Mouse (Mus musculus) left cerebral cortex, adult 11 months (tissue): Measurements from ENCODE around the gene Pex13.
"Not testable (repeated sequence)": the region's sequence is repeated elsewhere in the genome, so short reads cannot be mapped to it uniquely, and the experiment has no call there.

ENCODE experiments used
- DNase-seq: peaks from one replicate; pipeline ENCODE4 v3.0.0; 2022; ENCODE audit warnings: low spot score

Gene Pex13

GRCm38 (mm10) chr11:23647431-23647830, 18.3 kb downstream of the Pex13 start:
- DNase-seq, result no peak

- no peak for DNase-seq
These were observed 31.2 kb downstream of the Pex13 start for GRCm38 (mm10) chr11:23634573-23634972.

GRCm38 (mm10) chr11:23633879-23634215, 31.9 kb downstream of the Pex13 start:
- DNase-seq, result no peak

- peak; percentile 61 for DNase-seq
These were observed 32.5 kb downstream of the Pex13 start, which contains the start of gene 0610010F05Rik for GRCm38 (mm10) chr11:23632945-23633878. Gene 0610010F05Rik, minus strand, starts transcription at chr11:23633639.

- no peak for DNase-seq
These were observed 35.1 kb downstream of the Pex13 start for GRCm38 (mm10) chr11:23630664-23631063.

- DNase-seq, result no peak
These were observed 46.8 kb downstream of the Pex13 start for GRCm38 (mm10) chr11:23618995-23619394.

GRCm38 (mm10) chr11:23614546-23614945, 51.2 kb downstream of the Pex13 start:
- DNase-seq, result no peak

GRCm38 (mm10) chr11:23607291-23607690, 58.5 kb downstream of the Pex13 start:
- DNase-seq, result not testable (repeated sequence)
